Mouse (Mus musculus) E14TG2a.4 (cell line): ENCODE data around the gene Cd244a.

ENCODE experiments used
- H3K27me3 ChIP-seq: 2 replicates; pipeline ENCODE4 v1.6.1; 2014; ENCODE audit warnings: low read length, control low read depth; ENCODE audit not compliant: insufficient read depth
- H3K36me3 ChIP-seq: 2 replicates; pipeline ENCODE4 v1.6.1; 2014; ENCODE audit warnings: low read length, control low read depth; ENCODE audit not compliant: insufficient read depth
- H3K4me1 ChIP-seq: replicated peaks from 2 replicates; pipeline ENCODE4 v1.6.1; 2014; ENCODE audit warnings: low read depth, low read length, control low read depth
- H3K4me3 ChIP-seq: replicated peaks from 2 replicates; pipeline ENCODE4 v1.5.1; 2014; ENCODE audit warnings: mild to moderate bottlenecking, low read length
- H3K9me3 ChIP-seq: 2 replicates; pipeline ENCODE4 v1.6.1; 2014; ENCODE audit warnings: low read length, control low read depth
- CTCF ChIP-seq: conservative IDR thresholded peaks from 2 replicates; pipeline ENCODE4 v1.5.1; 2014; ENCODE audit warnings: low read length
- NANOG ChIP-seq: IDR thresholded peaks from 2 replicates; pipeline ENCODE4 v1.6.1; 2014; ENCODE audit warnings: borderline replicate concordance, low read length, mixed read lengths
- POU5F1 ChIP-seq: IDR thresholded peaks from 2 replicates; pipeline ENCODE4 v1.6.1; 2014; ENCODE audit warnings: low read length, borderline replicate concordance

The Cd244a gene

DNA sequence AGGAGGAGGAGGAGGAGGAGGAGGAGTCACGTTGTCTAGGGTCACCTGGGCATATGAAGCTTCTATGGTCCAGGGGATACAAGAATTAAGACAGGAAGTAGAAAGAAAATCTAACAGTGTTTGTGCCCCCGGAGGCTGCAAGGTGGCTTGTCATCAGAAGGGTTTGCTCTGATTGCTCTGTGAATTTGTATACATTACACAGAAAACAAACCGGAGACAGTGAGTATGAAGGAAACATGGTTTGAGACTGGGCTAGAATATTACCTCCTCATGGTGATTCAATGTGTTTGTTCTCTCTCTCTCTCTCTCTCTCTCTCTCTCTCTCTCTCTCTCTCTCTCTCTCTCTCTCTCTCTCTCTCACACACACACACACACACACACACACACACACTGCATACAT is 47.7 kb downstream of the Cd244a start:
- no peaks in the 10 kb centered on the region for H3K4me1 ChIP-seq
- no peak overlapping the region for H3K4me3 ChIP-seq
- TF ChIP-seq CTCF (no peak), NANOG (no peak), POU5F1 (no peak)
- H3K9me3 ChIP-seq: no peaks in the 10 kb centered on the region
- H3K36me3 ChIP-seq: no peaks in the 10 kb centered on the region
- H3K27me3 ChIP-seq: no peaks in the 10 kb centered on the region

DNA sequence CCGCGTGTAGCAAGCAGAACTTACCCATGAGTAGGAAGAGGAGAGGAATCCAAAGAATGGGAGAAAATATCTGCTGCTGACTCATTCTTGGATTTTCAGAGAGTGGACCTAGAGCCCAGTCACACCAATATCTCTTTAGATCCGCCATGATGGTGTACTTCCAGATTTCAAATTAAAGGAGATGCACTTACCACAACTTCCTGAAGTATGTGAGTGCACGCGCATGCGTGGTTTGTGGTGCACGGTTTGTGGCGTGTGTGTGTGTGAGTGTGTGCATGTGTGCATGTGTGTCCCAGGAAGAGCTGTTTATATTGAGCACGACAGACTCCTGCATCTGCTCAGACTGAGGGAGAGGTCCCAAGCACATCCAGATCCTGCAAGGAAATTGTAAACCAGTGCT is 48.2 kb downstream of the Cd244a start, which contains the start of gene Ly9:
Ly9 (minus strand) TSS at position 235 of the 400 bp plus-strand sequence.
- TF ChIP-seq CTCF (no peak), NANOG (no peak), POU5F1 (no peak)
- no peak within 1 kb of the TSS for H3K4me3 ChIP-seq
- H3K36me3 ChIP-seq: no peaks in the 10 kb centered on the region
- H3K9me3 ChIP-seq: no peaks in the 10 kb centered on the region
- H3K27me3 ChIP-seq: no peaks in the 10 kb centered on the region; the same call in 1 of the 2 replicates
- H3K4me1 ChIP-seq: no peaks in the 10 kb centered on the region

DNA sequence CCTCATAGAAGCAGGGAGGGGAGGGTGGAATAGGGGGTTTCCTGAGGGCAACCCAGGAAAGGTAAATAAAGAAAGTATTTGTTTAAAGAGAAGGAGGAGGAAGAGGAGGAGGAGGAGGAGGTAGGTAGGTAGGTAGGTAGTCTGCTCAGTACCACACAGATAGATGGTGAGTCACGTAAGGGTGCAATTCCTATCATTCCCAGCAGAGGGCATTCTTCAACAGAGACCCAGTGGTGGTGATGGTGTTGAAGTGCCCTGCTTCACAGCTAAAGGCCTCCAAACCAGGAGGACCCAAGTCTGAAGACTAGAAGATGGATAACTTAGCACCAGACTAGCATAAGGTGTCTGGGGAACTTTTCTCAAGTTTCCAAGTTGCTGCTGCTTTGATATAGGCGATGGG is 51.0 kb downstream of the Cd244a start:
- Histone ChIP-seq H3K4me1 (no peaks in the 10 kb centered on the region), H3K36me3 (no peaks in the 10 kb centered on the region), H3K27me3 (no peaks in the 10 kb centered on the region; the same call in 1 of the 2 replicates), H3K4me3 (no peak overlapping the region), H3K9me3 (no peaks in the 10 kb centered on the region)
- TF ChIP-seq CTCF (peak; percentile 56), POU5F1 (no peak)

DNA sequence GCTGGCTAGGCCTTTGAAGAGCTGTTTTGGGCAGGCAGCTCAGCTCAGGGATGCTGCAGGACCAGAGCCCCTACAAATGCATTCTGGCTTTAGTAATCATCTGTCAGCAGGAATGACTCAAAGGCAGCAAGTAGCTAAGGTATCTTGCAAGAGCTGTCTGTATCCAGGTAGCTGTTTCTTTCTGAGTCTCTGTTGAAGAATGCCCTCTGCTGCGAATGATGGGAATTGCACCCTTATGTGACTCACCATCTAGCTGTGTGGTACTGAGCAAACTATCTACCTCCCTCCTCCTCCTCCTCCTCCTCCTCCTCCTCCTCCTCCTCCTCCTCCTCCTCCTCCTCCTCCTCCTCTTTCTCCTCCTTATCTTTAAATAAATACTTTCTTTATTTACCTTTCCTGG is 51.8 kb downstream of the Cd244a start:
- Histone ChIP-seq H3K27me3 (no peaks in the 10 kb centered on the region; the same call in 1 of the 2 replicates), H3K9me3 (no peaks in the 10 kb centered on the region), H3K4me1 (no peaks in the 10 kb centered on the region), H3K36me3 (no peaks in the 10 kb centered on the region), H3K4me3 (no peak overlapping the region)
- TF ChIP-seq NANOG (no peak), CTCF (peak; percentile 20; the same call in 1 of the 2 replicates)

DNA sequence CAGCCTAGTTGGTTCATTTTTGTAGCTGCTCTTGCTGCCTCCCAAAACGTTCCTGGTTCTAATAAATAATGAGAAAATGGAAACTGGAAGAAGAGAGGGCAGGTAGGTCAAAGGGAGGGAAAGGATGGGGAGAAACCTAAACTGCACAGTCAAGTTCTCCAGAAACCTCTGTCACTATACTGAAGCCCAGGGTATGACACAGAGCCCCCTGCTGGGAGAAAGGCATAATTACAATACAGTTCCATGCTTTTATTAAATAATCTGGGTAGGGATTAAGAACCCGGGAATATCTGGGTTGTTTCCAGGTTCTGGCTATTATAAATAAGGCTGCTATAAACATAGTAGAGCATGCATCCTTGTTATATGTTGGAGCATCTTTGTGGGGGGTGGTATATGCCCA is 55.0 kb downstream of the Cd244a start:
- no peaks in the 10 kb centered on the region; the same call in none of the 2 replicates for H3K27me3 ChIP-seq
- H3K4me1 ChIP-seq: no peaks in the 10 kb centered on the region
- H3K4me3 ChIP-seq: no peak overlapping the region
- TF ChIP-seq NANOG (no peak), CTCF (peak; percentile 49)
- no peaks in the 10 kb centered on the region for H3K9me3 ChIP-seq
- H3K36me3 ChIP-seq: no peaks in the 10 kb centered on the region

DNA sequence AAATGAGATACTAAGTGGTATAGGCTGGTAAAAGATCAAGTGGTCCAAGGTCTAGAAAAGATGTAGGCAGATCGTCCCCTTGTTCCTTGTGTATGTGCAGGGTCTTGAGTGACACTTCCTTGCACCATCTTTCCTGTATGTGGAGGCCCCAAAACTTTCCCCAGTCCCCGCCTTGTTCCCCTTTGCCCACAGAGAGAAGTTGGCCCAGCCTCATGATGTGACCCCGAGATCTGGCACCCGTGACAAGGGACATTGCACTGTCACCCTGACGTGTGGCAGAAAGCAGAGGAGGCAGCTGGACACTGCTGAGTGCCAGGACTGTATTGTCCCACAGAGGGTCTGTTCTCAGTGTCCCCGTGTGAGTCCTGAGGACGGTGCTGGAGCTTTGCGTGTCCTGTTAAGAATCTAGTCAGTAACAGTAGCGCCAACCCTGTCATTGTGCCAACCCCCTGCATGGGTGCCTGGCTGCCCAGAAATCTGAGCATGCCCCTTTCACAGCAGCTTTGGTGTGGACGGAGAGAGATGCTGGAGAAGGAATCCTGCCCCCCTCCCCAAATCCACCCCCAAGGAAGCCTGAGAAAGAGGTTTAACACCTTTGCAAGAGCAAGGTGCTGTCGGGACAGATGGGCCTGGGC is 58.0 kb downstream of the Cd244a start:
- H3K4me1 ChIP-seq: no peaks in the 10 kb centered on the region
- TF ChIP-seq NANOG (no peak), POU5F1 (no peak), CTCF (no peak)
- no peaks in the 10 kb centered on the region; the same call in none of the 2 replicates for H3K27me3 ChIP-seq
- H3K4me3 ChIP-seq: no peak overlapping the region
- no peaks in the 10 kb centered on the region for H3K9me3 ChIP-seq
- H3K36me3 ChIP-seq: no peaks in the 10 kb centered on the region

DNA sequence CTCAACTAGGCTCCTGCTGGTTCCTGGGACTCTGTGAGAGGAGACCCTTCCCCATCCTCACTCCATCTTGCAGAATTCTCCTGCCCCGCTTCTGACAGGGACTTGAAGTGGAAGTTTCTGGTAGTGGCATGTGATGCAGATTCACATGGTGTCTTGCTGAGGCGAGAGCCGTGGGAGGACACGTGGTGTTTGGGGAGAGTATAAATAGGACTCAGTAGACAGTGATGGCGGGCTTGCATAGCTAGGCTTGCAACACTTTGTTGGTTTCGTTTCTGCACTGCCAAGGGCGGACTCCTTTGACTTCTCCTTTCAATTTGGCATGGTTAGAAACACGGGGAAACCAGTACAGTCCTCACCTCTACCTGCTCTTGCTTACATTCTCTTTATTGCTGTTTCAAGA is 60.0 kb downstream of the Cd244a start:
- Histone ChIP-seq H3K36me3 (no peaks in the 10 kb centered on the region), H3K4me3 (no peak overlapping the region), H3K27me3 (no peaks in the 10 kb centered on the region; the same call in 1 of the 2 replicates), H3K4me1 (no peaks in the 10 kb centered on the region), H3K9me3 (no peaks in the 10 kb centered on the region)
- TF ChIP-seq POU5F1: no peak

GRCm38 (mm10) chr1:171619645-171620044 is 60.7 kb downstream of the Cd244a start:
- H3K4me3 ChIP-seq: no peak overlapping the region
- no peaks in the 10 kb centered on the region for H3K4me1 ChIP-seq
- H3K36me3 ChIP-seq: no peaks in the 10 kb centered on the region
- H3K27me3 ChIP-seq: no peaks in the 10 kb centered on the region; the same call in 1 of the 2 replicates
- H3K9me3 ChIP-seq: no peaks in the 10 kb centered on the region
- TF ChIP-seq POU5F1 (no peak), NANOG (no peak), CTCF (no peak)

DNA sequence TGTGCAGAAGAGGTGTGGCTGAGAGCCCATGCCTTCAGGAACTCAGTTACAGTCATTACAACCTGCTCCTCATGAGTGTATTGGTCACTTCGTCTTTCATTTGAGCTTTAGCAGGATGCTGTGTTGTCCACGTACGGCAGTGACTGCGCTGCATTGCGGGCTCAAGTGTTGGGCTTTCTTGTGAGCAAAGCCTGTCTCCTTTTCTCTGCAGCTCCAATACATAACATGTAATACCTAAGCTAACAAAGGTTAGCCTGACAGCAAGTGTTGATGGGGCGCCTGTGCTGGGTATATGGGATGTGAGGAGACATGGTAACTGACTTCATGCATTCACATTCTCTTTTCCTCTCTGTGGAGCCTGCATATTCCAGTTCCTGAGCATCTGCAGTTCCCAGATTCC is 61.1 kb downstream of the Cd244a start:
- H3K4me1 ChIP-seq: no peaks in the 10 kb centered on the region
- no peaks in the 10 kb centered on the region; the same call in 1 of the 2 replicates for H3K27me3 ChIP-seq
- TF ChIP-seq NANOG: no peak
- TF ChIP-seq POU5F1: no peak
- no peak for TF ChIP-seq CTCF
- H3K36me3 ChIP-seq: no peaks in the 10 kb centered on the region
- no peaks in the 10 kb centered on the region for H3K9me3 ChIP-seq
- H3K4me3 ChIP-seq: no peak overlapping the region

DNA sequence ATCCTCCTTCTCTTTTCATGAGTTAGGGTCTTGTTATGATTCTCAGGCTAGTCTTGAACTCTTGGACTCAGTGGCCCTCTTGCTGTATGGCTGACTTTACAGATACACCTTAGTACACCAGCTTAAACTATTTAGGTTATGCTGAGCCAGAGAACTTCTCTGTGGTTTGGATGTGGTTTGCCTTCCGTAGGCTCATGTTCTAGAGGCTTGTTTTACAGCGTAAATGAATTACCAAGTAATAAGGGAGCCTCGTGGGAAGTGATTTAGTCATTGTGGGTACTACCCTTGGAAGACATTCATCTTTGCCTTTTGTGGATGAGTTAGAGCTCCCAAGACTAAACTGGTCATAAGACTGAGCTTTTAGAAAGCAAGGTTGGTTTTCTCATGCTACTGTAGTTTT is 68.8 kb downstream of the Cd244a start:
- Histone ChIP-seq H3K4me1 (no peaks in the 10 kb centered on the region), H3K27me3 (no peaks in the 10 kb centered on the region)
- TF ChIP-seq CTCF (no peak), POU5F1 (no peak), NANOG (no peak)

More for the DNA sequence above, 68.8 kb downstream of the Cd244a start:
- Histone ChIP-seq H3K4me3 (no peak overlapping the region), H3K9me3 (no peaks in the 10 kb centered on the region), H3K36me3 (no peaks in the 10 kb centered on the region)
